Mouse (Mus musculus): Measurements from ENCODE around the gene Rad51.

GRCm38 (mm10) chr2:119156081-119156680, 43.6 kb downstream of the Rad51 start:
- TF ChIP-seq POLR2A (IDR thresholded peaks at IDR 0.05; ENCODE audit: borderline replicate concordance, extremely low read depth, insufficient read depth, insufficient read length, poor library complexity, severe bottlenecking) (no peak), CTCF (IDR thresholded peaks at IDR 0.05; ENCODE audit: borderline replicate concordance, extremely low read depth, insufficient read depth, insufficient read length) (no peak)
